Mouse (Mus musculus) stomach, postnatal 0 days (tissue): ENCODE results near the gene Coq5. TPM values are rescaled to one million over a fixed set of nuclear protein-coding genes. Genes with fewer than 3 reads are reported as not detected.
A peak's percentile ranks its signal among the peaks of the same experiment; 100 is the strongest.

Experiments
- ATAC-seq: fragments of 200-750 bp; cut with Nextera tagmentation; 2 replicates; pipeline ENCODE4 v1.8.0; 2017; ENCODE audit not compliant: low FRiP score, low TSS enrichment
- DNase-seq: peaks from one replicate; pipeline ENCODE4 v3.0.0-alpha.2; 2016; ENCODE audit warnings: low spot score
- H3K27ac ChIP-seq: fragments of 300-500 bp; sonication (generic); replicated peaks from 2 replicates; pipeline ENCODE4 v1.5.1; 2014; ENCODE audit warnings: mild to moderate bottlenecking, control low read depth
- H3K27me3 ChIP-seq: fragments of 300-500 bp; sonication (generic); 2 replicates; pipeline ENCODE4 v1.6.1; 2014; ENCODE audit warnings: low read length; ENCODE audit not compliant: control insufficient read depth, insufficient read depth
- H3K36me3 ChIP-seq: fragments of 300-500 bp; sonication (generic); 2 replicates; pipeline ENCODE4 v1.6.1; 2014; ENCODE audit warnings: low read length, mixed read lengths; ENCODE audit not compliant: control insufficient read depth, insufficient read depth
- H3K4me1 ChIP-seq: fragments of 300-500 bp; sonication (generic); replicated peaks from 2 replicates; pipeline ENCODE4 v1.6.1; 2014; ENCODE audit warnings: antibody characterized with exemption; ENCODE audit not compliant: control insufficient read depth, insufficient read depth
- H3K4me2 ChIP-seq: fragments of 300-500 bp; sonication (generic); replicated peaks from 2 replicates; pipeline ENCODE4 v1.6.1; 2014; ENCODE audit warnings: low read depth, mild to moderate bottlenecking, control low read depth, moderate library complexity
- H3K4me3 ChIP-seq: fragments of 300-500 bp; sonication (generic); 2 replicates; pipeline ENCODE4 v1.5.1; 2014; ENCODE audit warnings: low read depth, low read length, control low read depth
- H3K9ac ChIP-seq: fragments of 300-500 bp; sonication (generic); 2 replicates; pipeline ENCODE4 v1.6.1; 2014; ENCODE audit warnings: mild to moderate bottlenecking, low read length, control low read depth, mixed read lengths
- H3K9me3 ChIP-seq: fragments of 300-500 bp; sonication (generic); 2 replicates; pipeline ENCODE4 v1.6.1; 2016; ENCODE audit warnings: low read length; ENCODE audit not compliant: control insufficient read depth
- CTCF ChIP-seq: IDR thresholded peaks from 2 replicates; pipeline ENCODE4 v1.5.1; 2016; ENCODE audit warnings: antibody characterized with exemption, low read depth, mild to moderate bottlenecking, moderate library complexity
- EP300 ChIP-seq: optimal IDR thresholded peaks from 2 replicates; pipeline ENCODE3; 2016; ENCODE audit warnings: antibody characterized with exemption
- WGBS: fragments of 180-500 bp; shearing (Covaris S2); extraction: QIAGEN DNeasy Blood & Tissue Kit; methylation state at CpG from one replicate; pipeline ENCODE4 v1.1.7; 2014; 5-methylcytosine and 5-hydroxymethylcytosine counted together
- polyA plus RNA-seq: library from polyadenylated mRNA; unstranded; fragments of >200 nt; fragmentation: Nextera tagmentation; extraction: Ambion mirVana; gene quantifications from 2 replicates; pipeline ENCODE4 v1.2.1, GENCODE M21; 2015

Gene Coq5
- 32.6 and 32.9 TPM in 2 replicates for polyA plus RNA-seq

DNA sequence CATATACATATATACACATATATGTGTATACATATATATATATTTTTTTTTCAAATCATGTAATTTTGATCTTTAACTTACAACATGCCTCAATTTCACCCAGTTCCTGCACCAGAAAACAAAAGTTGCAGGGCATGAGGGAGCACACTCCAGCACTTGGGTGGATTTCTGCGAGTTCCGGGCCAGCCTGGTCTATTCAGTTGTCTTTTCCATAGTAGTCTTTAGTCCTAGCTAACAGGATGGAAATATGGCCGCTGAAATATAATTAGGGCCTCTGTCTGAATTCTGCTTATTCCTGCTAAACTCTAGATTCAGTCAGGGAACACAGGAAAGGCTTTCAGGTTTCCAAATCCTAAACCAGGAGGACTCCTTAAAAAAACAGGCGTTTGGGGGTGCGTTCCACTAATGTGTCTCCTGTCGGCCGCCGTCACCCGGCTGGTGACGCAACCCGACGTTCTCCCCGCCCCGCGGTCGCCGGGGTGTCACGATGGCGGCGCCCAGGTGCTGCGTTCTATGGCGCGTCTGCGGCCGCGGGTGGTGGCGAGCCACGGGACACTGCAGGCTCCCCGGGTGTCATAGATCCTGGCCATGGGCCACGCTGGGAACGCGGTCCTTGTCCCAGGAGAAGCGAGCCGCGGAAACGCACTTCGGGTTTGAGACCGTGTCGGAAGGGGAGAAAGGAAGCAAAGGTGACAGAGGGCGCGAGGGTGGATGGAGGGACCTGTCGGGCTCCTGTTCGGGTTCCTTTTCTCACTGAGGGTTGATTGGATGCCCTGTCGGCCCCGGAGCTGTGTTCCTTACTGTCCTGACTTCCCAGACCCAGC is at the start of gene Coq5:
TSS of gene Coq5 (plus strand) at position 441 of the 824 bp plus-strand sequence.
- ATAC-seq (peak; percentile 76), DNase-seq (peak; percentile 88)
- Histone ChIP-seq H3K9me3 (no peaks in the 10 kb centered on the region), H3K36me3 (peaks cover 1% of the 10 kb centered on the region; the same call in 1 of the 2 replicates), H3K9ac (peak within 1 kb of the TSS; percentile 89), H3K4me3 (peak within 1 kb of the TSS; percentile 93), H3K4me1 (peaks cover 3% of the 10 kb centered on the region; the same call in 1 of the 2 replicates), H3K4me2 (peak within 1 kb of the TSS; percentile 89), H3K27me3 (no peaks in the 10 kb centered on the region), H3K27ac (peak within 1 kb of the TSS; percentile 75)
- WGBS = 3% methylated on average over 45 of the region's 45 CpGs
- TF ChIP-seq CTCF = no peak
- no peak for TF ChIP-seq EP300

DNA sequence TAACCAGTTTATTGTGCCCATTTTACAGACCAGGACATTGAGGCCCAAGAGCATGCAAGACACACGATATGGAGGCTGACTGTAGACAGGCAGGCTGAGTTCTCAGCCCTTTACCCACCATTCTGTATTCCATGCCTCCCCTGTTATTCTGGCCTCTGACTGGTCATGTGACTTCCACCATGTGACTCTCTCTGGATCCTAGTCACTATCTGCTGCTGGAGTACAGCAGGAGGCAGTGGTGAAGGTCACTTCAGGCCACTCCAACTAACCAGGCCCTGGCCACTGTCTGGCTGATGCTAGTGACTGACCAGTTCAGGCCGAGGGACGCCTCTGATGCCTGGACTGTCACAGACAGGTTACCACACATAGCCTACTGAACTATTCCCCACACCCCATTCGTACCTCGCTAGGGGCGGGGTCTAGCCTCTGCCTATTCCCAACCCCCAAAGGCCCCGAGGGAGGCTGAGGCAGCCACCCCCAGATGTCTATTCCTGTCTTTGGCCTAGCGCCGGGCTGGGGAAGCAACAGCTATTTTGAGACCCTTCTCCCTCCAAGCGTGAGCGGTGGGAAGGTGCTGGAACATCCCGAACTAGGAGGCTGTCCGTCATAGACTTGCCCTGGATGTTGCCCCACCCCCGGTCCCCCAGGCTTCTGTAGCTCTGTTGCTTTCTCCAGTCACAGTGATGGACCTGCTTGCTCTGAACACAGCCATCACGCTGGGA is 48.5 kb upstream of the Coq5 start:
- H3K36me3 ChIP-seq = no peaks in the 10 kb centered on the region
- no peaks in the 10 kb centered on the region for H3K9me3 ChIP-seq
- H3K9ac ChIP-seq = no peak overlapping the region
- H3K4me2 ChIP-seq = no peak overlapping the region
- WGBS = 62% methylated on average over 15 of the region's 15 CpGs
- TF ChIP-seq CTCF = no peak
- TF ChIP-seq EP300 = no peak
- no peaks in the 10 kb centered on the region for H3K4me1 ChIP-seq
- ATAC-seq = peak; percentile 10; the same call in 1 of the 2 replicates
- H3K4me3 ChIP-seq = no peak overlapping the region
- H3K27ac ChIP-seq = no peak overlapping the region
- no peaks in the 10 kb centered on the region for H3K27me3 ChIP-seq
- no peak for DNase-seq

DNA sequence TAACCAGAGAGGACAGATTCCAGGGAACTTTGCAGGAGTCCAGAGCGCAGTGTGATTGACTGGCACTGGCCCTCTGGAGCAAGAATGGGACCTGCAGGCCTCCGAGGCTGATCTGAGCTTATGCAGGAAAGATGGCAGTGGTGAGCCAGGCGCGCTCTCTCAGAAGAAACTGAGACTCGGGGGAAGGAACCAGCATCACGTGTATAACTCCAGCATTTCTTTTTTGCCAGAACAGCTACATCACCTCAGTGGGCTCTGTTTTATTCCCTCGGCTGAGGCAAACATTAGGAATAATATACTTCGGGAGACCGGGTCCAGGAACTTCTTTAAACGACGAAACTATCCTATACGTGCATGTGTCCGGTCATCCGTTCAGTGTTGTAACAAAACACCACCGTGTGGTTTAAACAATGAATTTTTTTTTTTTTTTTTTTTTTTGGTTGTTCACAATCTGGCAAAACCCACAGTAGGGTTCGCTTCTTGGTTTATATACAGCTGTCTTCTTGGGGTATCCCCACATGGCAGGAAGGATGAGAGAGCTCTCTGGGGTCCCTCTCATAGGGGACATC is 47.8 kb upstream of the Coq5 start:
- H3K4me2 ChIP-seq = no peak overlapping the region
- H3K4me3 ChIP-seq = no peak overlapping the region
- no peak overlapping the region for H3K9ac ChIP-seq
- 34% methylated on average over 16 of the region's 16 CpGs for WGBS
- no peaks in the 10 kb centered on the region for H3K27me3 ChIP-seq
- no peaks in the 10 kb centered on the region for H3K36me3 ChIP-seq
- DNase-seq = no peak
- no peak overlapping the region for H3K27ac ChIP-seq
- no peaks in the 10 kb centered on the region for H3K9me3 ChIP-seq
- TF ChIP-seq EP300 (no peak), CTCF (no peak)
- H3K4me1 ChIP-seq = no peaks in the 10 kb centered on the region
- ATAC-seq = no peak

DNA sequence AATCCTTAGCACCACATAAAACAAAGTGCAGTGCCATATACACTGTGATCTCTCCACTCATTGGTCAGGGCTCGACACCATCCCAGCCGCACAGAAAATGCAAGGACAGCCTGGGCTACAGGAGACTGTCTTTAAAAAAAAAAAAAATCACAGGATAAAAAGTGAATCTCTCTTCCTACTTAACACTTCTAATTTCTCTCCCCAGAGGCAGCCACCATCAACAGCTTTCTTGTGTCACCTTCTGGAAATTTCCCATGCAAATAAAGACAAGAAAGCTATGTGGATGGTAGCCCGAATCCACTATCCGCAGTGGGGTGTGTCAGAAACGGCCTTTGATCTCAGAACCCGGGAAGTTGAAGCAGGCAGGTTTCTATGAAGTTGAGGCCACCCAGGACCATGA is 47.0 kb upstream of the Coq5 start:
- 52% methylated on average over 6 of the region's 6 CpGs for WGBS
- Histone ChIP-seq H3K9me3 (no peaks in the 10 kb centered on the region), H3K4me2 (no peak overlapping the region), H3K27me3 (no peaks in the 10 kb centered on the region), H3K4me1 (no peaks in the 10 kb centered on the region), H3K9ac (no peak overlapping the region), H3K27ac (no peak overlapping the region), H3K4me3 (no peak overlapping the region), H3K36me3 (no peaks in the 10 kb centered on the region)
- TF ChIP-seq EP300 = no peak
- TF ChIP-seq CTCF = no peak
- DNase-seq = no peak
- no peak for ATAC-seq

DNA sequence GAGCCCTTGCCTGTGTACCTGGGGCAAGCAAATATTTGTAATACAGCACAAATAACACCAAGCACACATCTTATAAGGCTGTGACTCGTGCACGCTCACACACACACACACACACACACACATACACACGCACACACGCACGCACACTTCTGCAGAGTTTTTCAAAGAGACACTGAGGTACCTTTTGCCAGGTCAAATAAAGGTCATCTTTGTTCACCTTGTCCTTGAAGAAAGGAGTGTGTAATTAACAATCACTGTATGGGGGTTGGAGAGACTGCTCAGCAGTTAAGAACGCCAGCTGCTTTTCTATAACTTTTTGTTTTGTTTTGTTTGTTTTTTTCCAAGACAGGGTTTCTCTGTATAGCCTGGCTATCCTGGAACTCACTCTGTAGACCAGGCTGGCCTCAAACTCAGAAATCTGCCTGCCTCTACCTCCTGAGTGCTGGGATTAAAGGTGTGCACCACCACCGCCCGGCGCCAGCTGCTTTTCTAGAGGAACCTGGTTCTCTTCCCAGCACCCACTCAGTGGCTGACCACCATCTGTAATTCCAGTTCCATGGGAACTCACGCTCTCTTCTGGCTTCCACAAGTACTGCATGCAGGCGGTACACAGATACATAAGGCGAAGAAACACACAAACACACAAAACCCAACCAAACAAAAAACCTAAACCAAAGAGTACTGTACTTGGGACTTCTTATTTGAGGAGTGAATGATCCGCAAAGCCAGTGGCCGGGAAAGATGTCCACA is 46.3 kb upstream of the Coq5 start:
- Histone ChIP-seq H3K27me3 (no peaks in the 10 kb centered on the region), H3K4me3 (no peak overlapping the region), H3K4me2 (no peak overlapping the region), H3K9me3 (no peaks in the 10 kb centered on the region), H3K27ac (no peak overlapping the region), H3K9ac (no peak overlapping the region), H3K36me3 (no peaks in the 10 kb centered on the region), H3K4me1 (no peaks in the 10 kb centered on the region)
- no peak for TF ChIP-seq CTCF
- ATAC-seq = no peak
- WGBS = 85% methylated on average over 14 of the region's 14 CpGs
- DNase-seq = no peak
